Mouse (Mus musculus): ENCODE results near the gene Stx6.

GRCm38 (mm10) chr1:155124397-155124796, 34.1 kb upstream of the Stx6 start:
- no peak for TF ChIP-seq TCF12 (IDR thresholded peaks at IDR 0.05; ENCODE audit: insufficient read depth, poor library complexity, severe bottlenecking)
- TF ChIP-seq E2F4 (IDR thresholded peaks at IDR 0.05; ENCODE audit: insufficient read depth) = no peak
